Mouse (Mus musculus): ENCODE results near the gene Larp6.

- TF ChIP-seq CTCF (IDR thresholded peaks at IDR 0.05; ENCODE audit: insufficient read depth, low read length): no peak
- no peak for TF ChIP-seq POLR2A (IDR thresholded peaks at IDR 0.05; ENCODE audit: borderline replicate concordance, extremely low read depth, low read depth, low read length)
These were observed 33.9 kb upstream of the Larp6 start for GRCm38 (mm10) chr9:60678913-60679312.

Data from lung, adult 2 months (tissue).